Mouse (Mus musculus) frontal cortex, postnatal 10 days (tissue): Measurements from ENCODE around the gene Moap1.

Experiments used
- DNase-seq, 2 experiments: peaks; one replicate each; pipeline ENCODE4 v3.0.0; 2022; ENCODE audit warnings: low spot score in 2 of 2, mixed read lengths in 1 of 2

Gene Moap1

GRCm38 (mm10) chr12:102743589-102744574, at the start of gene Moap1, which contains the start of gene Tmem251:
Gene Moap1, minus strand, starts transcription at chr12:102743661.
Gene Tmem251, plus strand, starts transcription at chr12:102743762.
- peak; percentile 80 to 88 for DNase-seq

DNA sequence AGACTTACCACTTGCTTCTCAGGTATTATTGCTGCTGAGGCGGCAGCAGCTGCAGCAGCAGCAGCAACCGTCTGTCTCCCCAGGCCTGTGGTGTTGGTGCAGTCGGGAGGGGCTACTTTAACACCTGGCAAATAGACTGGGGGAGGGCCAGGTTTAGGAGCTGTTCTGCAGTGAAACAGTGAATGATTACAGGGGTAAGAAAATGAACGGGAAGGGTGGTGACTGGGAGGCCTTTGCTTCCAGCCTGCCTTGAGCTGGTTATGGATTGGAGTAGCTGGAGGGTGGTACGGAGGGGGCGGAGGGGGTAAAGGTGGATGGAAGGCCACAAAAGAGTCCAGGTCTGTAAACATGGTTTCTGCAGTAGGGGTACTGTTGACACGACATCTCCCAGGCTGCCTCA, 44.5 kb upstream of the Moap1 start:
- no peak for DNase-seq

- DNase-seq, result no peak
Observed at GRCm38 (mm10) chr12:102785593-102785985, 42.1 kb upstream of the Moap1 start.

GRCm38 (mm10) chr12:102784899-102785592, 41.6 kb upstream of the Moap1 start:
- no peak for DNase-seq

DNA sequence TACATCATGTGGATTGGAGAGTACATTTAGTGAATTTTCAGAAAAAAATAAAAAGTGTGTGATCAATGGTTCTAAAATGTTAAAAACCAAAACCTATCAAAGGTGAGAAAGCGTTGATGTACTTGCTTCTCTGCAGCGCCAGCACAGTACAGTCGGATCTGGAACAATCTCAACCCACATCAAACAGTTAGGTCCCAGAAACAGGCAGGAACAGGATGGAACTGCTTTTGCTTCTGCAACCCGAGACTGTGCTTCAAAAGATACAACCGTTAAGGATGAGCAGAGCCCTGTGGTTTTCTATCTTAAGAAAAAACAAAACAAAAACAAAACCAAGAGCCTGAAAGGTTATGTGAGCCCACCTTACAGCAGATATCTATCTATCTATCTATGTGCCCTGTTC, 39.4 kb upstream of the Moap1 start:
- no peak for DNase-seq

DNA sequence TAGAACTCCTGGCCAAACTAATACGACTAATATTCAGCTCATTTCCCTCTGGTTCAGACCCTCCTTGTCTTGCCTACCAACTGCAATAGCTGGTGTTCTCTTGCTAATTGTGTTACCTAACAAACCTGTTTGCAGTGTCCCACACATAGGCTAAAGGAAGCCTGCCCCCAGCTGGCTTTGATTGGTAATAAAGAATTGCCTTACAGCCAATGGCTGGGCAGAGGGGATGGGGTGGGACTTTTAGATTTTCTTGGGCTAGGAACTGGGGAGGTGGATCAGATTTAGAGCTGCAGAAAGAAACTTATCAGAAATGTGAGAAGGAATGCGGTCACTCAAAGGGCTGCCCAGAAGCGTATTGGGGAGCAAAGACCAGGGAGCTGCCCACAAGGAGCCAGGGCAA, 36.0 kb upstream of the Moap1 start:
- no peak for DNase-seq

DNA sequence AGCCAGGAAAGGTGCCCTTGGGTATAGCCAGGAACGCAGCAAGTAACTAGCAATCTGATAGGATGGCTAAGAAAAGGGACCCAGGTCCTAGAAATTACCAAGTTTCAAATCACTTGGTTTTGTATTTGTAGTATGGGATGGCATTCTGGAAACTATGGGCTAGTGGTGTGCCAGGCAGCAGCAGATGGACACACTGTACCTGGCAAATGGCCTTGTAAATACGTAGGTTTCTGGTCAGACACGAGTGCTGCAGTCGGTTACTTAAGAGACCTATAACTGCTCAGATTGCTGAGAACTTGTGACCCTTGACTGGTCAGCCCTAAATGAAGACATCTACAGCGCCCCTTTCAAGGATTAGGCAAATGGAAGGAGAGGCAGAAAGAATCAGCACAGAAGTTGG, 34.7 kb upstream of the Moap1 start:
- no peak for DNase-seq

- DNase-seq, result no peak
Observed at GRCm38 (mm10) chr12:102776035-102776434, 32.6 kb upstream of the Moap1 start.

DNA sequence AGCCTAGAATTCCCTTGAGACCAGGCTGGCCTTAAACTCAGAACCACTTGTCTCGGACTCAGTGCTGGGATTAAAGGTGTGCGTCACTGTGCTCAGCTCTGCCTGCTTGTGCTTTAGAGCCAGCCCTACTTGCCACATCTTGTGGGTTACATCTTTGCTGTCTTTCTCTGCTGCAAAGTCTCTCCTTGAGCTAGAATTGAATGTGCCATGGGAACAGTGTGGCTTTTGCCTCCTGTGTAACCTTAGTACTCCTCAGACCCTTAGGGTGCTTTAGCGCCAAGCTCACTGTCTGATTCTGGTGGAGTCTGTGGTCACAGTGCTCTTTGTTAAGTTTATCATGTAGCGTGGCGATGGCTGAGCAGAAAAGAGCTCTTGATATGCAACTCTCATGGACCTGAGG, 29.2 kb upstream of the Moap1 start:
- DNase-seq, result no peak

DNA sequence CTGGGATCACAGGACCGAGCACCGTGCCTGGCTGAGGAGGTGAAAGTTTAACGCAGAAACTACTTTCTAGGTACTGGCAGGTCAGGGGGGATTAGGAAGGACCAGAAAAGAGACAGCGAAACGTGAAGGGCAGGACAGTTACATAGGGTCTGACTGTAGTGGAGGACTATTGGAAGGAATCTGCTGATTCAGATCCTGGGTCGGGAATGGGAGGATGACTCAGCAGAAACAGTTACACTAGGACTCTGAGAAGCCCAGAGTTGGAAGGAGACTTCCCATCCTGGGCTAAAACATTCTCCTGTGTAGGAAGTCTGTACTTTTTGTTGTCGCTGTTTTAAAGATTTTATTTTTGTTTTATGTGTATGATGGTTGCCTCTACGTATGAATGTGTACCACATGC, 28.1 kb upstream of the Moap1 start:
- no peak for DNase-seq

GRCm38 (mm10) chr12:102769000-102769399, 25.5 kb upstream of the Moap1 start:
- DNase-seq, result no peak

DNA sequence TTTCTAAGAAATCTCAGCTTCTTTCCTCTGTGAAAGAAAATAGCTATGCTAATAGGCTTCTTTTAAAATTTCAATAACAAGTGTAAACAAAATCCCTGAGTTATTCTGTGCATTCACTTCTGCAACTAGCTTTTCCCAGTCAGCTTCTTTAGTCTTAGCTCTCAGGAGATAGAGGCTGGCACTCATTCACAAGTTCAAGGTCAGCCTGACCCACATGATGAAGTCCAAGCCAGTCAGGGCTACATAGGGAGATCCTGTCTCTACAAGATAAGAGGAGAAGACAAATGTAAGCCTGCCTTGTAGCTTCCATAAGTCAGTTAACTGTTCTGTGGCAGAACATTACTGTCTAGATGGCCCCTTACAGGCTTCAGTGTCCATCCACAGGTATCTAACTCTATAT, 20.2 kb upstream of the Moap1 start:
- DNase-seq, result no peak

DNA sequence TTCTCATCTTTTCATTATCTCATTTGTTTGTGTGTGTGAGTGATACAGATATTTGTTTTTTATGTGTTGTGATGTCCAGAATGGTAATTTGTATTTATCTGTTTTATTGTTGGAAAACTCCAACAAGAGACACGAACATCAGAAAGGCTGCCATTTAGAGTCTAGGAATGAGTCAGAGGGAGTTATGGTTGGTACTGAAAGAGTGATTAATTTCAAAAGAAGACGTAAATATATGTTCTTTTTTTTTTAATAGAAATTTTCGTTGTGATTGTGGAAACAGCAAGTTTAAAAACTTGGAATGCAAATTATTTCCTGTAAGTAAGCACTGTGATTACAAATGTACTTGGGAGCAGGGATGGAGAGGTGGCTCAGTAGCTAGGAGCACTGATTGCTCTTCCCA, 18.2 kb upstream of the Moap1 start:
- DNase-seq, result no peak

DNA sequence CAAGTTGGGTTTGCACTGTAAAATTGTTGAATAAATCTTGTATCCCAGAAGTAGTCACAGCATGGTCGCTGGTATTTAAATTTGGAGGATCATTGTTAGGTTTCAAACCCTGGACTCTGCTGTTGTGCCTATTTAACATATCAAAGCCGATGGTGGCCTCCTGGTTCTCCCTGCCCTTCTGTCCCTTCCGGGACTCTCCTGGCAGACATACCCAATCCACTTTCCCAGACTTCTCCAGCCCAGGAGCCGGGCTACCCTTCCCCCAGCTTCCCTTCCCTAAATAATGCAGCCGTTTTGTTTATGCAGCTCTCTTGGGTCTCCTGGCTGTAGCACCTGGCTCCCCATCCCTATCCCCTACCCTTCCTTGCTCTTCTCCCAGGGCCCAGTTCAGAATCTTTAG, 15.5 kb upstream of the Moap1 start:
- no peak for DNase-seq

DNA sequence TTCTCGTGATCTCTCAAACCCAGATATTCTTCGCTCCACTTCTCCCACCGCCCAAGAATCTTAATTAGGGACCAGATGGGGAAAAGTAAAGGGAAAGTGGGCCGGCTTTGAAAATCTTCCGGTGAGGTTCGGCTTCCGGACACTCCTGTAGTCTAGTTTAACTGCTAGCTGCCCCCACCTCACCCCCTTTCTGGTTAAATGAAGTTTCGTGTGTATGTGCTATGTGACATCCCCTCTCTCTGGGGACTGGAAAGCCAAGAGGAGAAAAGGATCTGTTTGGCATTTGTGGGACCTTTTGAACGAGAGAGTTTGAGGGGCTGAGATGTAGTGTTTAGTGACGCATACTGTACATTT, 14.9 kb upstream of the Moap1 start, which contains the start of gene Gm20604:
Gene Gm20604, minus strand, starts transcription at position 270 of the 354 bp plus-strand sequence.
- no peak for DNase-seq

DNA sequence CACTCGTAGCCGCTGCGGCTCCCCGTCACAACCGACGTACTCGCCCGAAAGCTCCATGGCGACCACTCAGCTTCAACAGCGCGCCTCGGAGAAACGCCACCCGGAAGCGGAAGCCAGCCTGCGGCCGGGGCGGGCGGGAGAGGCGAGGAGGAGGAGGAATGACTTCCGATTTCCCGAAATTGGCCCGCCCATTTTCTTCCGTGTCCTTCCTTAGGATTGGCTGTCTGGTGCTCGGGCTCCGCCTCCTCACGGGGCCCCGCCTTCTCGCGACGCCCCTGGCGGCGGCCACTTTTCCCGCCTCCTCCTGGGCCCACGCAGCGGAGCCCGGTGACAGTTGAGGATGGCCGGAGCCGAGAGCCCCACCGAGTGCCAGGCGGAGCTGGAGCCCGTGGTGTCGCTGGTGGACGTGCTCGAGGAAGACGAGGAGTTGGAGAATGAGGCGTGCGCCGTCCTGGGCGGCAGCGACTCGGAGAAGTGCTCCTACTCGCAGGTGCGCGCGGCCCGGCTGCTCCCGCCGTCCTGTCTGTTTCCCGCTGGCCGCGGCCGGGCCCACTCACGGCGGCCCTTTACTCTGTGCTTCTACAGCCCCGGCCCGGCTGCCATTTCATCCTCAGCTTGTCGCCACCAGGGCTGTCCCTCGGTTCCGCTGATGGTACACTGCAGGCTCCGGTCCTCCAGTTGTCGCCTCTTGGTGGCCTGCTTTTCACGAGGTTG, 14.4 kb upstream of the Moap1 start, which contains the start of the genes Gm28051, Gon7 and Ubr7:
Gene Gm28051, minus strand, starts transcription at position 77 of the 714 bp plus-strand sequence.
Gene Gon7, minus strand, starts transcription at position 115 of the 714 bp plus-strand sequence.
Gene Ubr7, plus strand, starts transcription at position 279 of the 714 bp plus-strand sequence.
- DNase-seq, result peak; percentile 95 to 96

GRCm38 (mm10) chr12:102757055-102757688, 13.7 kb upstream of the Moap1 start:
- no peak for DNase-seq

GRCm38 (mm10) chr12:102756304-102756703, 12.8 kb upstream of the Moap1 start:
- no peak for DNase-seq

DNA sequence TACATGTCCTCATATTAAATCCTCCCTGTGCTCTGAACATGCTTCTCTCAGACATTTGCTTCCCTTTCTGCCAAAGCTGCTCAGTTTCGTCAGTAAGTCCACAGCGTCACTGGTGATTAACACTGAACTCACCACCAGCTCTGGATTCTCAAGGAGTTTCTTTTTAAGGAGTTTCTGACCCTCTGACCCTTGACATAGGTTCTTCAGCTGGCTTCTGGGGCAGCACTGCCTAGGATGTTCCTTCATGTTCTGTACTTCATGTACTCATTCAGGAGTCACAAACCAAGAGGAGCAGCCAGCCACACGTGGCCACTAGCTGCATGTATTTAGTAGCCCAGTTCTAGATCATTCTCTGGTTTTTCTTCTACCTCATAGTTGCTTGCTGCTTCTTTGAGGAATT, 4.8 kb upstream of the Moap1 start:
- DNase-seq, result no peak

- no peak for DNase-seq
Observed at GRCm38 (mm10) chr12:102744839-102745238, 1.4 kb upstream of the Moap1 start.

DNA sequence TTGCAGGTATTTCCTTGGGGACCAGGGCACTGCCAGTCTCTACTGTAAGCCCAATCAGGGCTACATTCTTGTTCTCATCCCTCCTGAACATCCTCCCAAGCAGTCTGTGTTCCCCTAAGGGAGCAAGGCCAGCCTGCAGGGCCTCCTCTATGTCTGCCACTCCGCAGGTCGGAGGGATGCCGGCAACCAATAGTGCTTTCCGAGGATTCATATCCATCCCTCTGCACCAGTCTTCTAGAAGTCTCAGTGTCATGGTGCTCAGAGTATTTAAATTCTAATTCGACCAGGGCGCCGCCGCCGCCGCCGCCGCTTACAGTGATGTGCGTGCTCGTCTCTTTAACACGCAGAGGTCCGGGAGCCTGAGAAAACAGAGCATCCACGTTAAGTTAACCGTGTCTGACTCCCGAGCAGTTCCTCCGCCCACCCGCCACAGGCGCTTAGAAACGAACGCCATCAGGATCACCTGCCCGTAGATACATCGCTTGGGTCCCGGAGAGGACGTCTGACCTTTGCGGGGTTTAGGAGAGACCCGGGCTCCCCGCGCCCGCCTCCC, 349 bp downstream of the Moap1 start:
- no peak for DNase-seq
